Mouse (Mus musculus): ENCODE results near the gene Dcaf17. TPM values are rescaled to one million over a fixed set of nuclear protein-coding genes. Genes with fewer than 3 reads are reported as not detected.

The Dcaf17 gene
- polyA plus RNA-seq, 1 experiment from 2014 or later, result 19.0 TPM

GRCm38 (mm10) chr2:71023986-71024385, 31.1 kb upstream of the Dcaf17 start:
- no peak overlapping the region for H3K4me2 ChIP-seq (ENCODE audit: low read length)
- 91% methylated on average over 6 of the region's 6 CpGs for WGBS
- no peaks in the 10 kb centered on the region for H3K36me3 ChIP-seq (ENCODE audit: control insufficient read depth, insufficient read depth, low read length)
- H3K4me3 ChIP-seq (ENCODE audit: control insufficient read depth in 1 of 2, insufficient read depth in 1 of 2, low read depth in 1 of 2, low read length in 2 of 2), result no peak overlapping the region
- H3K27me3 ChIP-seq (ENCODE audit: control insufficient read depth, insufficient read depth, low read length), result no peaks in the 10 kb centered on the region
- ATAC-seq (ENCODE audit: insufficient number of reproducible peaks, insufficient read depth, low FRiP score, low read depth), result no peak
- H3K27ac ChIP-seq (replicated peaks in 1 of 2; ENCODE audit: control insufficient read depth in 1 of 2, insufficient read depth in 1 of 2, low read depth in 2 of 2, low read length in 2 of 2), result no peak overlapping the region
- no peaks in the 10 kb centered on the region for H3K9me3 ChIP-seq (ENCODE audit: control insufficient read depth, low read length)
- H3K9ac ChIP-seq (ENCODE audit: low read length), result no peak overlapping the region
- H3K4me1 ChIP-seq (ENCODE audit: control insufficient read depth in 2 of 2, insufficient read depth in 2 of 2, low read length in 2 of 2), result peaks cover 9 to 24% of the 10 kb centered on the region in 2 experiments

GRCm38 (mm10) chr2:71025576-71026315, 29.4 kb upstream of the Dcaf17 start:
- Histone ChIP-seq H3K4me3 (ENCODE audit: control insufficient read depth in 1 of 2, insufficient read depth in 1 of 2, low read depth in 1 of 2, low read length in 2 of 2) (no peak overlapping the region), H3K27ac (replicated peaks in 1 of 2; ENCODE audit: control insufficient read depth in 1 of 2, insufficient read depth in 1 of 2, low read depth in 2 of 2, low read length in 2 of 2) (peak overlapping the region; percentile 62 to 64), H3K4me1 (ENCODE audit: control insufficient read depth in 2 of 2, insufficient read depth in 2 of 2, low read length in 2 of 2) (peaks cover 5 to 17% of the 10 kb centered on the region in 2 experiments), H3K9ac (ENCODE audit: low read length) (peak overlapping the region; percentile 13; the same call in 1 of the 2 replicates), H3K27me3 (ENCODE audit: control insufficient read depth, insufficient read depth, low read length) (no peaks in the 10 kb centered on the region), H3K4me2 (ENCODE audit: low read length) (peak overlapping the region; percentile 21; the same call in 1 of the 2 replicates), H3K9me3 (ENCODE audit: control insufficient read depth, low read length) (no peaks in the 10 kb centered on the region), H3K36me3 (ENCODE audit: control insufficient read depth, insufficient read depth, low read length) (no peaks in the 10 kb centered on the region)
- 36% methylated on average over 12 of the region's 12 CpGs for WGBS
- ATAC-seq (ENCODE audit: insufficient number of reproducible peaks, insufficient read depth, low FRiP score, low read depth), result no peak

GRCm38 (mm10) chr2:71026787-71027186, 28.3 kb upstream of the Dcaf17 start:
- Histone ChIP-seq H3K4me2 (ENCODE audit: low read length) (no peak overlapping the region), H3K4me3 (ENCODE audit: control insufficient read depth in 1 of 2, insufficient read depth in 1 of 2, low read depth in 1 of 2, low read length in 2 of 2) (no peak overlapping the region), H3K9me3 (ENCODE audit: control insufficient read depth, low read length) (no peaks in the 10 kb centered on the region), H3K4me1 (ENCODE audit: control insufficient read depth in 2 of 2, insufficient read depth in 2 of 2, low read length in 2 of 2) (peaks cover 5 to 17% of the 10 kb centered on the region in 2 experiments), H3K9ac (ENCODE audit: low read length) (no peak overlapping the region), H3K27ac (replicated peaks in 1 of 2; ENCODE audit: control insufficient read depth in 1 of 2, insufficient read depth in 1 of 2, low read depth in 2 of 2, low read length in 2 of 2) (0 out of 4 replicates have a peak overlapping the region, but pooled peaks of 1 of the 2 experiments have one; percentile 49), H3K27me3 (ENCODE audit: control insufficient read depth, insufficient read depth, low read length) (no peaks in the 10 kb centered on the region), H3K36me3 (ENCODE audit: control insufficient read depth, insufficient read depth, low read length) (no peaks in the 10 kb centered on the region)
- ATAC-seq (ENCODE audit: insufficient number of reproducible peaks, insufficient read depth, low FRiP score, low read depth), result peak; percentile 73
- WGBS, result 34% methylated on average over 5 of the region's 5 CpGs

- Histone ChIP-seq H3K4me3 (ENCODE audit: control insufficient read depth in 1 of 2, insufficient read depth in 1 of 2, low read depth in 1 of 2, low read length in 2 of 2) (no peak overlapping the region), H3K27ac (replicated peaks in 1 of 2; ENCODE audit: control insufficient read depth in 1 of 2, insufficient read depth in 1 of 2, low read depth in 2 of 2, low read length in 2 of 2) (no peak overlapping the region), H3K4me1 (ENCODE audit: control insufficient read depth in 2 of 2, insufficient read depth in 2 of 2, low read length in 2 of 2) (peaks cover 5 to 25% of the 10 kb centered on the region in 2 experiments), H3K27me3 (ENCODE audit: control insufficient read depth, insufficient read depth, low read length) (no peaks in the 10 kb centered on the region), H3K9ac (ENCODE audit: low read length) (no peak overlapping the region), H3K36me3 (ENCODE audit: control insufficient read depth, insufficient read depth, low read length) (no peaks in the 10 kb centered on the region), H3K9me3 (ENCODE audit: control insufficient read depth, low read length) (no peaks in the 10 kb centered on the region), H3K4me2 (ENCODE audit: low read length) (no peak overlapping the region)
- WGBS, result 96% methylated on average over 9 of the region's 9 CpGs
- ATAC-seq (ENCODE audit: insufficient number of reproducible peaks, insufficient read depth, low FRiP score, low read depth), result no peak
Observed at GRCm38 (mm10) chr2:71027631-71028030, 27.5 kb upstream of the Dcaf17 start.

GRCm38 (mm10) chr2:71030663-71031062, 24.5 kb upstream of the Dcaf17 start:
- WGBS, result 74% methylated on average over 2 of the region's 2 CpGs
- H3K4me1 ChIP-seq (ENCODE audit: control insufficient read depth in 2 of 2, insufficient read depth in 2 of 2, low read length in 2 of 2), result peaks cover 13 to 42% of the 10 kb centered on the region in 2 experiments
- no peak overlapping the region for H3K27ac ChIP-seq (replicated peaks in 1 of 2; ENCODE audit: control insufficient read depth in 1 of 2, insufficient read depth in 1 of 2, low read depth in 2 of 2, low read length in 2 of 2)
- no peaks in the 10 kb centered on the region for H3K27me3 ChIP-seq (ENCODE audit: control insufficient read depth, insufficient read depth, low read length)
- no peak overlapping the region for H3K4me3 ChIP-seq (ENCODE audit: control insufficient read depth in 1 of 2, insufficient read depth in 1 of 2, low read depth in 1 of 2, low read length in 2 of 2)
- no peak for ATAC-seq (ENCODE audit: insufficient number of reproducible peaks, insufficient read depth, low FRiP score, low read depth)
- H3K9ac ChIP-seq (ENCODE audit: low read length), result no peak overlapping the region
- H3K36me3 ChIP-seq (ENCODE audit: control insufficient read depth, insufficient read depth, low read length), result no peaks in the 10 kb centered on the region
- no peak overlapping the region for H3K4me2 ChIP-seq (ENCODE audit: low read length)
- no peaks in the 10 kb centered on the region for H3K9me3 ChIP-seq (ENCODE audit: control insufficient read depth, low read length)

GRCm38 (mm10) chr2:71031973-71032794, 22.9 kb upstream of the Dcaf17 start:
- Histone ChIP-seq H3K27me3 (ENCODE audit: control insufficient read depth, insufficient read depth, low read length) (no peaks in the 10 kb centered on the region), H3K4me3 (ENCODE audit: control insufficient read depth in 1 of 2, insufficient read depth in 1 of 2, low read depth in 1 of 2, low read length in 2 of 2) (no peak overlapping the region), H3K27ac (replicated peaks in 1 of 2; ENCODE audit: control insufficient read depth in 1 of 2, insufficient read depth in 1 of 2, low read depth in 2 of 2, low read length in 2 of 2) (no peak overlapping the region), H3K36me3 (ENCODE audit: control insufficient read depth, insufficient read depth, low read length) (no peaks in the 10 kb centered on the region), H3K4me2 (ENCODE audit: low read length) (no peak overlapping the region), H3K4me1 (ENCODE audit: control insufficient read depth in 2 of 2, insufficient read depth in 2 of 2, low read length in 2 of 2) (peaks cover 12 to 30% of the 10 kb centered on the region in 2 experiments), H3K9ac (ENCODE audit: low read length) (no peak overlapping the region), H3K9me3 (ENCODE audit: control insufficient read depth, low read length) (no peaks in the 10 kb centered on the region)
- ATAC-seq (ENCODE audit: insufficient number of reproducible peaks, insufficient read depth, low FRiP score, low read depth), result no peak
- WGBS, result 72% methylated on average over 18 of the region's 18 CpGs

- no peak overlapping the region for H3K9ac ChIP-seq (ENCODE audit: low read length)
- peaks cover 12 to 30% of the 10 kb centered on the region in 2 experiments for H3K4me1 ChIP-seq (ENCODE audit: control insufficient read depth in 2 of 2, insufficient read depth in 2 of 2, low read length in 2 of 2)
- no peak overlapping the region for H3K4me3 ChIP-seq (ENCODE audit: control insufficient read depth in 1 of 2, insufficient read depth in 1 of 2, low read depth in 1 of 2, low read length in 2 of 2)
- no peaks in the 10 kb centered on the region for H3K36me3 ChIP-seq (ENCODE audit: control insufficient read depth, insufficient read depth, low read length)
- H3K9me3 ChIP-seq (ENCODE audit: control insufficient read depth, low read length), result no peaks in the 10 kb centered on the region
- WGBS, result 51% methylated on average over 4 of the region's 4 CpGs
- H3K27me3 ChIP-seq (ENCODE audit: control insufficient read depth, insufficient read depth, low read length), result no peaks in the 10 kb centered on the region
- no peak overlapping the region for H3K4me2 ChIP-seq (ENCODE audit: low read length)
- no peak overlapping the region; a peak in 1 of 4 replicates for H3K27ac ChIP-seq (replicated peaks in 1 of 2; ENCODE audit: control insufficient read depth in 1 of 2, insufficient read depth in 1 of 2, low read depth in 2 of 2, low read length in 2 of 2)
- no peak for ATAC-seq (ENCODE audit: insufficient number of reproducible peaks, insufficient read depth, low FRiP score, low read depth)
Observed at GRCm38 (mm10) chr2:71033014-71033413, 22.1 kb upstream of the Dcaf17 start.

Measured in heart, embryonic 14.5 days (tissue).